ENCODE assay signal across 29 mouse cellular contexts in genomic region chr9:43466883-43467282, GRCm38 (mm10).
DNase-seq lines count a peak whose midpoint lies in the region; ATAC-seq and TF ChIP-seq lines count a peak whose summit lies in the region.
"Had no signal": no experiment of that assay in that cellular context is flagged by ENCODE, and none has a peak within 500 bp of the region (broad histone marks: within the 10 kb centered on the region; RNA-seq: fewer than 3 reads in every experiment).

No protein-coding gene starts in this region.

- 15% methylated on average over 3 of the region's 3 CpGs for WGBS in liver, adult 2 months
- WGBS in liver, embryonic 12.5 days (ENCODE audit: insufficient replicate concordance) = 43% methylated on average over 3 of the region's 3 CpGs
- 68% methylated on average over 3 of the region's 3 CpGs for WGBS in midbrain, embryonic 11.5 days
- 57% methylated on average over 3 of the region's 3 CpGs for WGBS in midbrain, embryonic 14.5 days

- H3K4me1 ChIP-seq in liver, adult 2 months (ENCODE audit: control insufficient read depth, insufficient read depth, low read length) = peaks cover 25% of the 10 kb centered on the region
- peaks cover 6% of the 10 kb centered on the region; the same call in 1 of the 2 replicates for H3K4me1 ChIP-seq in liver, embryonic 12.5 days
- H3K4me1 ChIP-seq in midbrain, embryonic 11.5 days (ENCODE audit: control insufficient read depth, insufficient read depth, low read length) = no peaks in the 10 kb centered on the region
- H3K4me1 ChIP-seq in midbrain, embryonic 14.5 days (ENCODE audit: control insufficient read depth, insufficient read depth, low read length) = peaks cover 19% of the 10 kb centered on the region
- H3K4me1 ChIP-seq: heart, embryonic 13.5 days had no signal

- no peak for TF ChIP-seq CTCF in liver, adult 2 months (IDR thresholded peaks at IDR 0.05; ENCODE audit: low read depth, low read length)

- no peak for ATAC-seq in liver, embryonic 12.5 days
- ATAC-seq in midbrain, embryonic 11.5 days (ENCODE audit: low FRiP score) = peak; percentile 38; the same call in 1 of the 2 replicates
- no peak for ATAC-seq in midbrain, embryonic 14.5 days (ENCODE audit: low FRiP score, low TSS enrichment)
- ATAC-seq: forebrain, embryonic 15.5 days; Patski had no signal

- peak; percentile 37 for DNase-seq in embryo, embryonic 11 days
- no peak for DNase-seq in embryo, embryonic 10.5 days (ENCODE audit: low spot score)
- peak; percentile 89 for DNase-seq in liver, adult 2 months (ENCODE audit: extremely low read depth, low read depth, low spot score)
- peak; percentile 68 for DNase-seq in midbrain, embryonic 11.5 days (ENCODE audit: low spot score, missing footprints)
- no peak for DNase-seq in midbrain, embryonic 14.5 days
- no peak for DNase-seq in adrenal gland, postnatal 14 days
- DNase-seq: adrenal gland, postnatal 10 days; B cell, adult 2 months; cerebellum, adult 11 months; cerebellum, adult 2 months; cerebellum, adult 9-11 months; cerebellum, postnatal 25 days; gastrocnemius, postnatal 10 days; gastrocnemius, postnatal 36 days; heart, adult 2 months; heart, postnatal 14 days; heart, postnatal 4 days had no signal

- TF ChIP-seq POLR2A in liver, adult 2 months (IDR thresholded peaks at IDR 0.05; ENCODE audit: extremely low read depth, insufficient read depth, low read length) = no peak

- no peak overlapping the region for H3K4me3 ChIP-seq in liver, adult 2 months (ENCODE audit: insufficient read depth, low read depth, low read length)
- no peak overlapping the region for H3K4me3 ChIP-seq in liver, embryonic 12.5 days
- no peak overlapping the region for H3K4me3 ChIP-seq in midbrain, embryonic 11.5 days (ENCODE audit: low read depth, low read length)
- H3K4me3 ChIP-seq in midbrain, embryonic 14.5 days (replicated peaks; ENCODE audit: low read depth, low read length) = no peak overlapping the region
- H3K4me3 ChIP-seq: embryonic facial prominence, embryonic 10.5 days; embryonic facial prominence, embryonic 13.5 days; erythroblast, embryonic 14.5 days; forebrain, embryonic 12.5 days; forebrain, embryonic 15.5 days; heart, adult 2 months; heart, embryonic 10.5 days; heart, embryonic 13.5 days; hindbrain, embryonic 12.5 days; hindbrain, embryonic 15.5 days had no signal

- no peaks in the 10 kb centered on the region for H3K79me2 ChIP-seq in liver, adult 2 months (ENCODE audit: control insufficient read depth, insufficient read depth, low read length)

- H3K27ac ChIP-seq in liver, adult 2 months (replicated peaks; ENCODE audit: insufficient read depth, low read depth, low read length) = no peak overlapping the region
- H3K27ac ChIP-seq in liver, embryonic 12.5 days = no peak overlapping the region
- H3K27ac ChIP-seq in midbrain, embryonic 11.5 days (ENCODE audit: low read depth, low read length) = no peak overlapping the region
- H3K27ac ChIP-seq in midbrain, embryonic 14.5 days (replicated peaks; ENCODE audit: low read depth, low read length) = no peak overlapping the region
- H3K27ac ChIP-seq: embryonic facial prominence, embryonic 10.5 days; embryonic facial prominence, embryonic 13.5 days; forebrain, embryonic 12.5 days; forebrain, embryonic 15.5 days; heart, adult 2 months; heart, embryonic 10.5 days; heart, embryonic 13.5 days; hindbrain, embryonic 12.5 days; hindbrain, embryonic 15.5 days had no signal

- no peak overlapping the region for H3K9ac ChIP-seq in liver, adult 2 months (ENCODE audit: low read depth, low read length)
- no peak overlapping the region for H3K9ac ChIP-seq in liver, embryonic 12.5 days
- H3K9ac ChIP-seq in midbrain, embryonic 11.5 days (ENCODE audit: low read length) = no peak overlapping the region
- H3K9ac ChIP-seq in midbrain, embryonic 14.5 days (replicated peaks; ENCODE audit: low read length) = no peak overlapping the region
- H3K9ac ChIP-seq: embryonic facial prominence, embryonic 13.5 days; forebrain, embryonic 12.5 days; forebrain, embryonic 15.5 days; heart, embryonic 13.5 days; hindbrain, embryonic 12.5 days; hindbrain, embryonic 15.5 days had no signal

- no peaks in the 10 kb centered on the region for H3K9me3 ChIP-seq in liver, embryonic 12.5 days (replicated peaks)
- no peaks in the 10 kb centered on the region for H3K9me3 ChIP-seq in midbrain, embryonic 11.5 days (ENCODE audit: control insufficient read depth, low read length)
- H3K9me3 ChIP-seq in midbrain, embryonic 14.5 days (ENCODE audit: control insufficient read depth, low read length) = no peaks in the 10 kb centered on the region
- H3K9me3 ChIP-seq: embryonic facial prominence, embryonic 10.5 days; embryonic facial prominence, embryonic 13.5 days; forebrain, embryonic 12.5 days; forebrain, embryonic 15.5 days; heart, embryonic 10.5 days; heart, embryonic 13.5 days; hindbrain, embryonic 12.5 days; hindbrain, embryonic 15.5 days had no signal

- H3K4me2 ChIP-seq in liver, embryonic 12.5 days = no peak overlapping the region
- H3K4me2 ChIP-seq in midbrain, embryonic 11.5 days = no peak overlapping the region
- H3K4me2 ChIP-seq in midbrain, embryonic 14.5 days (ENCODE audit: low read length) = no peak overlapping the region
- H3K4me2 ChIP-seq: embryonic facial prominence, embryonic 13.5 days; forebrain, embryonic 12.5 days; forebrain, embryonic 15.5 days; heart, embryonic 13.5 days; hindbrain, embryonic 12.5 days; hindbrain, embryonic 15.5 days had no signal

- H3K36me3 ChIP-seq in liver, adult 2 months (ENCODE audit: control insufficient read depth, insufficient read depth, low read length) = no peaks in the 10 kb centered on the region
- H3K36me3 ChIP-seq in liver, embryonic 12.5 days = no peaks in the 10 kb centered on the region
- H3K36me3 ChIP-seq in midbrain, embryonic 11.5 days (ENCODE audit: control insufficient read depth, insufficient read depth, low read length) = no peaks in the 10 kb centered on the region
- no peaks in the 10 kb centered on the region for H3K36me3 ChIP-seq in midbrain, embryonic 14.5 days (ENCODE audit: control insufficient read depth, insufficient read depth, low read length)
- H3K36me3 ChIP-seq: embryonic facial prominence, embryonic 10.5 days; embryonic facial prominence, embryonic 13.5 days; forebrain, embryonic 12.5 days; forebrain, embryonic 15.5 days; G1E; heart, embryonic 10.5 days; heart, embryonic 13.5 days; hindbrain, embryonic 12.5 days; hindbrain, embryonic 15.5 days had no signal

- H3K27me3 ChIP-seq in liver, adult 2 months (ENCODE audit: control insufficient read depth, insufficient read depth, low read length) = no peaks in the 10 kb centered on the region
- H3K27me3 ChIP-seq in liver, embryonic 12.5 days (replicated peaks) = no peaks in the 10 kb centered on the region
- no peaks in the 10 kb centered on the region for H3K27me3 ChIP-seq in midbrain, embryonic 11.5 days (ENCODE audit: control insufficient read depth, insufficient read depth, low read length)
- no peaks in the 10 kb centered on the region for H3K27me3 ChIP-seq in midbrain, embryonic 14.5 days (ENCODE audit: control insufficient read depth, insufficient read depth, low read length)
- H3K27me3 ChIP-seq: forebrain, embryonic 15.5 days; hindbrain, embryonic 15.5 days had no signal

Comparison
In these comparisons a context has a peak if more than half of its experiments do, and no peak if none do; other contexts are left out.
1. DNase-seq: peak in embryo, embryonic 11 days (single experiment), liver, adult 2 months (single experiment) and midbrain, embryonic 11.5 days (single experiment); none in embryo, embryonic 10.5 days (single experiment), midbrain, embryonic 14.5 days (single experiment) and adrenal gland, postnatal 14 days (single experiment).